Comparison of ENCODE assay signal across 8 mouse cellular contexts in genomic region chr19:5488878-5489571, GRCm38 (mm10). TPM values are rescaled to one million over a fixed set of nuclear protein-coding genes. Genes with fewer than 3 reads are reported as not detected.
DNase-seq lines count a peak whose midpoint lies in the region; ATAC-seq and TF ChIP-seq lines count a peak whose summit lies in the region.

No protein-coding gene starts in this region.

- TF ChIP-seq EP300 in liver, postnatal 0 days (IDR thresholded peaks at IDR 0.05; ENCODE audit: low read depth): peak; percentile 17; the same call in 1 of the 2 replicates

- H3K4me3 ChIP-seq in E14TG2a.4 (replicated peaks; ENCODE audit: low read length): peak overlapping the region; percentile 97
- peak overlapping the region; percentile 59 for H3K4me3 ChIP-seq in forebrain, embryonic 13.5 days
- peak overlapping the region; percentile 48 for H3K4me3 ChIP-seq in liver, postnatal 0 days (ENCODE audit: low read depth, low read length)
- peak overlapping the region; percentile 42 for H3K4me3 ChIP-seq in neural tube, embryonic 14.5 days (ENCODE audit: low read depth, low read length)

- peak overlapping the region; percentile 98 for H3K27ac ChIP-seq in forebrain, embryonic 13.5 days
- H3K27ac ChIP-seq in liver, postnatal 0 days (ENCODE audit: low read depth): peak overlapping the region; percentile 99
- H3K27ac ChIP-seq in neural tube, embryonic 14.5 days (ENCODE audit: low read depth, low read length): peak overlapping the region; percentile 90

- H3K9ac ChIP-seq in forebrain, embryonic 13.5 days: peak overlapping the region; percentile 64
- H3K9ac ChIP-seq in liver, postnatal 0 days (replicated peaks): peak overlapping the region; percentile 56
- peak overlapping the region; percentile 5; the same call in 1 of the 2 replicates for H3K9ac ChIP-seq in neural tube, embryonic 14.5 days (replicated peaks; ENCODE audit: low read depth, low read length)

- TF ChIP-seq CTCF in E14TG2a.4 (conservative IDR thresholded peaks at IDR 0.05; ENCODE audit: low read length): no peak
- peak; percentile 48 for TF ChIP-seq CTCF in liver, postnatal 0 days (IDR thresholded peaks at IDR 0.05; ENCODE audit: low read depth)

- peaks cover 52% of the 10 kb centered on the region for H3K36me3 ChIP-seq in E14TG2a.4 (ENCODE audit: insufficient read depth, low read length)
- H3K36me3 ChIP-seq in forebrain, embryonic 13.5 days (ENCODE audit: poor library complexity, severe bottlenecking): peaks cover 43% of the 10 kb centered on the region
- H3K36me3 ChIP-seq in liver, postnatal 0 days (replicated peaks; ENCODE audit: insufficient read depth, low read length): peaks cover 26% of the 10 kb centered on the region
- H3K36me3 ChIP-seq in neural tube, embryonic 14.5 days (ENCODE audit: control insufficient read depth, insufficient read depth, low read length): peaks cover 27% of the 10 kb centered on the region

- H3K4me1 ChIP-seq in E14TG2a.4 (replicated peaks; ENCODE audit: low read depth, low read length): peaks cover 70% of the 10 kb centered on the region
- H3K4me1 ChIP-seq in forebrain, embryonic 13.5 days: peaks cover 49% of the 10 kb centered on the region
- peaks cover 31% of the 10 kb centered on the region for H3K4me1 ChIP-seq in liver, postnatal 0 days (ENCODE audit: insufficient read depth)
- H3K4me1 ChIP-seq in neural tube, embryonic 14.5 days (ENCODE audit: control insufficient read depth, insufficient read depth, low read length): peaks cover 27% of the 10 kb centered on the region; the same call in 1 of the 2 replicates

- intact Hi-C loops in heart, postnatal 10 days (cut with DNase I): loop anchor here (1.0 to 5.0 kb wide), 2 partner anchors 31 to 122 kb away; partner anchors contain the start of genes Banf1 and Eif1ad

- H3K4me2 ChIP-seq in forebrain, embryonic 13.5 days: peak overlapping the region; percentile 86
- peak overlapping the region; percentile 79 for H3K4me2 ChIP-seq in liver, postnatal 0 days (ENCODE audit: low read depth, low read length)
- H3K4me2 ChIP-seq in neural tube, embryonic 14.5 days (ENCODE audit: low read depth, low read length): peak overlapping the region; percentile 58

- ATAC-seq in forebrain, embryonic 13.5 days: peak; percentile 79
- ATAC-seq in liver, postnatal 0 days: peak; percentile 65
- ATAC-seq in neural tube, embryonic 14.5 days (ENCODE audit: low read depth): peak; percentile 68

- no peaks in the 10 kb centered on the region for H3K9me3 ChIP-seq in E14TG2a.4 (ENCODE audit: low read length)
- no peaks in the 10 kb centered on the region for H3K9me3 ChIP-seq in forebrain, embryonic 13.5 days (replicated peaks)
- no peaks in the 10 kb centered on the region for H3K9me3 ChIP-seq in liver, postnatal 0 days (ENCODE audit: low read length)
- H3K9me3 ChIP-seq in neural tube, embryonic 14.5 days (ENCODE audit: control insufficient read depth, low read length): no peaks in the 10 kb centered on the region

- 0% methylated on average over 26 of the region's 26 CpGs for WGBS in forebrain, embryonic 13.5 days
- WGBS in large intestine, adult 2 months: under 1% methylated on average over 26 of the region's 26 CpGs
- under 1% methylated on average over 26 of the region's 26 CpGs for WGBS in liver, postnatal 0 days (ENCODE audit: insufficient replicate concordance)
- WGBS in neural tube, embryonic 14.5 days: under 1% methylated on average over 26 of the region's 26 CpGs

- no peaks in the 10 kb centered on the region for H3K27me3 ChIP-seq in E14TG2a.4 (ENCODE audit: insufficient read depth, low read length)
- H3K27me3 ChIP-seq in forebrain, embryonic 13.5 days: no peaks in the 10 kb centered on the region
- no peaks in the 10 kb centered on the region for H3K27me3 ChIP-seq in liver, postnatal 0 days (ENCODE audit: insufficient read depth, low read length)
- H3K27me3 ChIP-seq in neural tube, embryonic 14.5 days (ENCODE audit: control insufficient read depth, insufficient read depth, low read length): no peaks in the 10 kb centered on the region

- peak; percentile 97 for DNase-seq in c-Kit-positive CD71-positive TER-119-negative erythroid progenitor cells, embryonic 14.5 days (ENCODE audit: low read depth)
- peak; percentile 98 for DNase-seq in heart, postnatal 10 days
- DNase-seq in large intestine, adult 2 months (ENCODE audit: low read depth, low spot score): peak; percentile 88
- peak; percentile 95 for DNase-seq in liver, postnatal 0 days
- peak; percentile 98 for DNase-seq in testis, postnatal 10 days (ENCODE audit: low spot score)

RNA-seq across cellular contexts. Expression of gene Mus81, which starts 0.8 kb away (rescaled TPM):
- polyA plus RNA-seq in forebrain, embryonic 13.5 days (2015; fragmentation: Nextera tagmentation; extraction: Ambion mirVana): 44.4 and 47.0 TPM in 2 replicates
- total RNA-seq in heart, postnatal 10 days (2021): 10 to 100 TPM; 24.3 to 25.5 TPM
- polyA plus RNA-seq in large intestine, adult 2 months (2012; rRNA removed): 23.6 and 29.1 TPM in 2 replicates
- polyA plus RNA-seq in liver, postnatal 0 days (2015; fragmentation: Nextera tagmentation; extraction: Ambion mirVana): 8.6 and 11.9 TPM in 2 replicates
- 43.6 and 45.3 TPM in 2 replicates for polyA plus RNA-seq in neural tube, embryonic 14.5 days (2014; fragmentation: Nextera tagmentation; extraction: Ambion mirVana)

RNA-seq across cellular contexts. Expression of gene Cfl1, which starts 1.2 kb away (rescaled TPM):
- polyA plus RNA-seq in forebrain, embryonic 13.5 days (2015; fragmentation: Nextera tagmentation; extraction: Ambion mirVana): 3,452 and 3,520 TPM in 2 replicates
- total RNA-seq in heart, postnatal 10 days (2021): 100 to 1,000 TPM; 497 to 519 TPM
- 697 and 725 TPM in 2 replicates for polyA plus RNA-seq in large intestine, adult 2 months (2012; rRNA removed)
- 841 and 843 TPM in 2 replicates for polyA plus RNA-seq in liver, postnatal 0 days (2015; fragmentation: Nextera tagmentation; extraction: Ambion mirVana)
- polyA plus RNA-seq in neural tube, embryonic 14.5 days (2014; fragmentation: Nextera tagmentation; extraction: Ambion mirVana): 3,473 and 3,739 TPM in 2 replicates

RNA-seq across cellular contexts. Expression of gene 1700020D05Rik, which starts 14.6 kb away (rescaled TPM):
- polyA plus RNA-seq in forebrain, embryonic 13.5 days (2015; fragmentation: Nextera tagmentation; extraction: Ambion mirVana): 0.23 and 0.27 TPM in 2 replicates
- total RNA-seq in heart, postnatal 10 days (2021): 1 to 10 TPM in 1 of 2 experiments, under 1 TPM in 1; 0.69 to 1.2 TPM
- polyA plus RNA-seq in large intestine, adult 2 months (2012; rRNA removed): 0.14 and 0.15 TPM in 2 replicates
- not detected in 2 replicates for polyA plus RNA-seq in liver, postnatal 0 days (2015; fragmentation: Nextera tagmentation; extraction: Ambion mirVana)
- polyA plus RNA-seq in neural tube, embryonic 14.5 days (2014; fragmentation: Nextera tagmentation; extraction: Ambion mirVana): 0.71 and 0.75 TPM in 2 replicates

RNA-seq across cellular contexts. Expression of gene Efemp2, which starts 15.3 kb away (rescaled TPM):
- 30.7 and 31.1 TPM in 2 replicates for polyA plus RNA-seq in forebrain, embryonic 13.5 days (2015; fragmentation: Nextera tagmentation; extraction: Ambion mirVana)
- 10 to 100 TPM; 28.6 to 32.7 TPM for total RNA-seq in heart, postnatal 10 days (2021)
- polyA plus RNA-seq in large intestine, adult 2 months (2012; rRNA removed): 30.2 and 37.5 TPM in 2 replicates
- polyA plus RNA-seq in liver, postnatal 0 days (2015; fragmentation: Nextera tagmentation; extraction: Ambion mirVana): 8.1 and 9.2 TPM in 2 replicates
- polyA plus RNA-seq in neural tube, embryonic 14.5 days (2014; fragmentation: Nextera tagmentation; extraction: Ambion mirVana): 30.4 and 45.1 TPM in 2 replicates

RNA-seq across cellular contexts. Expression of gene Ctsw, which starts 20.7 kb away (rescaled TPM):
- 4.4 and 5.4 TPM in 2 replicates for polyA plus RNA-seq in forebrain, embryonic 13.5 days (2015; fragmentation: Nextera tagmentation; extraction: Ambion mirVana)
- total RNA-seq in heart, postnatal 10 days (2021): under 1 TPM; 0.41 to 0.45 TPM
- polyA plus RNA-seq in large intestine, adult 2 months (2012; rRNA removed): 12.4 and 14.9 TPM in 2 replicates
- polyA plus RNA-seq in liver, postnatal 0 days (2015; fragmentation: Nextera tagmentation; extraction: Ambion mirVana): 1.4 and 1.9 TPM in 2 replicates
- 4.2 and 4.4 TPM in 2 replicates for polyA plus RNA-seq in neural tube, embryonic 14.5 days (2014; fragmentation: Nextera tagmentation; extraction: Ambion mirVana)

Comparison
In these comparisons a context has a peak if more than half of its experiments do, and no peak if none do; other contexts are left out.
1. Peak in every context shown above with its lines: DNase-seq, ATAC-seq, H3K4me3 ChIP-seq and H3K27ac ChIP-seq.
2. H3K4me3 ChIP-seq: peak in every context shown above with its lines; median percentile 97 in E14TG2a.4; 59 in forebrain, embryonic 13.5 days; 48 in liver, postnatal 0 days; 42 in neural tube, embryonic 14.5 days.
3. H3K9ac ChIP-seq: peak in every context shown above with its lines; median percentile 64 in forebrain, embryonic 13.5 days; 56 in liver, postnatal 0 days; 5 in neural tube, embryonic 14.5 days.